Mouse (Mus musculus) retina, embryonic 14.5 days (tissue): Measurements from ENCODE around the gene Hic2.
"Not testable (repeated sequence)": the region's sequence is repeated elsewhere in the genome, so short reads cannot be mapped to it uniquely, and the experiment has no call there.

Experiments used
- DNase-seq: peaks from one replicate; pipeline ENCODE4 v3.0.0-alpha.2; 2015; ENCODE audit warnings: low spot score

Hic2 gene

GRCm38 (mm10) chr16:17232794-17233701, at the start of gene Hic2:
Hic2 (plus strand) TSS chr16:17233572.
- DNase-seq, result peak; percentile 98

- no peak for DNase-seq
Observed at GRCm38 (mm10) chr16:17185475-17185874, 47.9 kb upstream of the Hic2 start.

GRCm38 (mm10) chr16:17193823-17194222, 39.5 kb upstream of the Hic2 start:
- DNase-seq, result no peak

- peak; percentile 10 for DNase-seq
Observed at GRCm38 (mm10) chr16:17200121-17200952, 33.0 kb upstream of the Hic2 start.

- DNase-seq, result peak; percentile 85
Observed at GRCm38 (mm10) chr16:17200953-17201707, 32.2 kb upstream of the Hic2 start.

GRCm38 (mm10) chr16:17201977-17202376, 31.4 kb upstream of the Hic2 start:
- peak; percentile 48 for DNase-seq

- DNase-seq, result no peak
Observed at GRCm38 (mm10) chr16:17202549-17202948, 30.8 kb upstream of the Hic2 start, which contains the start of gene Ube2l3. Ube2l3 (minus strand) TSS chr16:17202649.

- peak; percentile 68 for DNase-seq
Observed at GRCm38 (mm10) chr16:17204990-17205389, 28.4 kb upstream of the Hic2 start.

- peak; percentile 97 for DNase-seq
Observed at GRCm38 (mm10) chr16:17208389-17209361, 24.7 kb upstream of the Hic2 start, which contains the start of gene Rimbp3. Rimbp3 (plus strand) TSS chr16:17208603.

GRCm38 (mm10) chr16:17209404-17209960, 23.9 kb upstream of the Hic2 start:
- no peak for DNase-seq

- DNase-seq, result peak; percentile 91
Observed at GRCm38 (mm10) chr16:17209981-17210838, 23.2 kb upstream of the Hic2 start.

GRCm38 (mm10) chr16:17216934-17217633, 16.3 kb upstream of the Hic2 start:
- no peak for DNase-seq

GRCm38 (mm10) chr16:17220127-17220733, 13.1 kb upstream of the Hic2 start:
- no peak for DNase-seq

- DNase-seq, result peak; percentile 70
Observed at GRCm38 (mm10) chr16:17222197-17222596, 11.2 kb upstream of the Hic2 start.

- no peak for DNase-seq
Observed at GRCm38 (mm10) chr16:17225584-17225983, 7.8 kb upstream of the Hic2 start.

GRCm38 (mm10) chr16:17226496-17226895, 6.9 kb upstream of the Hic2 start:
- no peak for DNase-seq

GRCm38 (mm10) chr16:17231523-17231922, 1.8 kb upstream of the Hic2 start:
- not testable (repeated sequence) for DNase-seq
